Mouse (Mus musculus) MEL (cell line): Measurements from ENCODE around the gene Olfr473. TPM values are rescaled to one million over a fixed set of nuclear protein-coding genes. Genes with fewer than 3 reads are reported as not detected.

Source experiments
- DNase-seq: peaks from one replicate; pipeline ENCODE4 v3.0.0; 2011; ENCODE audit warnings: low read depth, low spot score
- H3K27ac ChIP-seq: 2 replicates; pipeline ENCODE4 v1.5.1; 2012; ENCODE audit warnings: low read depth, mild to moderate bottlenecking, control low read depth, low read length, moderate library complexity; ENCODE audit not compliant: control insufficient read depth
- H3K27me3 ChIP-seq, 2 experiments: fragments of 150-350 bp in 1 of 2; sonication (generic) in 1 of 2; 2 replicates each; pipeline ENCODE4 v1.6.1; 2012; ENCODE audit warnings: low read length in 2 of 2, mild to moderate bottlenecking in 2 of 2, improper control_type of control experiment in 1 of 2, moderate library complexity in 1 of 2; ENCODE audit not compliant: insufficient read depth in 2 of 2, control insufficient read depth in 1 of 2
- H3K36me3 ChIP-seq, 2 experiments: 2 replicates each; pipeline ENCODE4 v1.6.1; 2012 to 2014; ENCODE audit warnings: low read length in 2 of 2, improper control_type of control experiment in 1 of 2, inconsistent platforms in 1 of 2, mild to moderate bottlenecking in 1 of 2; ENCODE audit not compliant: insufficient read depth in 2 of 2, control insufficient read depth in 1 of 2
- H3K4me1 ChIP-seq, 2 experiments: fragments of 150-350 bp in 1 of 2; sonication (generic) in 1 of 2; 2 replicates each; pipeline ENCODE4 v1.6.1; 2012; ENCODE audit warnings: low read length in 2 of 2, improper control_type of control experiment in 1 of 2, mild to moderate bottlenecking in 1 of 2; ENCODE audit not compliant: insufficient read depth in 2 of 2, control insufficient read depth in 1 of 2
- H3K4me3 ChIP-seq, 2 experiments: fragments of 150-350 bp in 1 of 2; sonication (generic) in 1 of 2; 2 replicates each; pipeline ENCODE4 v1.5.1; 2012; ENCODE audit warnings: low read depth in 2 of 2, low read length in 2 of 2, mild to moderate bottlenecking in 2 of 2, moderate library complexity in 2 of 2, control low read depth in 1 of 2, improper control_type of control experiment in 1 of 2; ENCODE audit not compliant: control insufficient read depth in 1 of 2, insufficient read depth in 1 of 2
- H3K79me2 ChIP-seq: 2 replicates; pipeline ENCODE4 v1.6.1; 2012; ENCODE audit warnings: mild to moderate bottlenecking, low read length, moderate library complexity; ENCODE audit not compliant: control insufficient read depth, poor library complexity, insufficient read depth
- H3K9ac ChIP-seq: 2 replicates; pipeline ENCODE4 v1.6.1; 2012; ENCODE audit warnings: low read depth, mild to moderate bottlenecking, control low read depth, low read length, moderate library complexity; ENCODE audit not compliant: control insufficient read depth, poor library complexity, severe bottlenecking
- H3K9me3 ChIP-seq: fragments of 150-350 bp; sonication (generic); replicated peaks from 2 replicates; pipeline ENCODE4 v1.6.1; 2012; ENCODE audit warnings: mild to moderate bottlenecking, low read length, improper control_type of control experiment, moderate library complexity; ENCODE audit not compliant: insufficient read depth
- CTCF ChIP-seq, 3 experiments: IDR thresholded peaks in 2 of 3; conservative IDR thresholded peaks in 1 of 3; 2 replicates each; pipeline ENCODE4 v1.5.1; 2011 to 2012; ENCODE audit warnings: low read length in 3 of 3, low read depth in 2 of 3, mild to moderate bottlenecking in 2 of 3, improper control_type of control experiment in 1 of 3, inconsistent platforms in 1 of 3, mixed read lengths in 1 of 3, moderate library complexity in 1 of 3; ENCODE audit not compliant: control insufficient read depth in 1 of 3, insufficient read depth in 1 of 3, poor library complexity in 1 of 3, severe bottlenecking in 1 of 3
- ETS1 ChIP-seq: IDR thresholded peaks from 2 replicates; pipeline ENCODE4 v1.6.1; 2012; ENCODE audit warnings: low read depth, mild to moderate bottlenecking, inconsistent platforms, low read length, improper control_type of control experiment, moderate library complexity
- MAFK ChIP-seq: IDR thresholded peaks from 2 replicates; pipeline ENCODE4 v1.6.1; 2011; ENCODE audit warnings: low read depth, mild to moderate bottlenecking, low read length, improper control_type of control experiment, borderline replicate concordance
- MAX ChIP-seq: IDR thresholded peaks from 2 replicates; pipeline ENCODE4 v1.6.1; 2011; ENCODE audit warnings: low read length, improper control_type of control experiment
- MXI1 ChIP-seq: IDR thresholded peaks from 2 replicates; pipeline ENCODE4 v1.6.1; 2011; ENCODE audit warnings: mild to moderate bottlenecking, low read depth, low read length, improper control_type of control experiment
- POLR2A ChIP-seq, 2 experiments: IDR thresholded peaks; 2 replicates each; pipeline ENCODE4 v1.6.1; 2011 to 2012; ENCODE audit warnings: low read length in 2 of 2, mild to moderate bottlenecking in 2 of 2, control low read depth in 1 of 2, improper control_type of control experiment in 1 of 2, low read depth in 1 of 2, moderate library complexity in 1 of 2; ENCODE audit not compliant: control insufficient read depth in 1 of 2, insufficient read depth in 1 of 2, poor library complexity in 1 of 2
- POLR2AphosphoS2 ChIP-seq: IDR thresholded peaks from 2 replicates; pipeline ENCODE4 v1.6.1; 2011; ENCODE audit warnings: low read length, improper control_type of control experiment
- RAD21 ChIP-seq: IDR thresholded peaks from 2 replicates; pipeline ENCODE4 v1.6.1; 2011; ENCODE audit warnings: mild to moderate bottlenecking, low read depth, low read length, improper control_type of control experiment
- SIN3A ChIP-seq: IDR thresholded peaks from 2 replicates; pipeline ENCODE4 v1.6.1; 2012; ENCODE audit warnings: low read length, improper control_type of control experiment, inconsistent platforms
- TBP ChIP-seq: IDR thresholded peaks from 2 replicates; pipeline ENCODE4 v1.8.0; 2011; ENCODE audit warnings: low read depth, low read length, improper control_type of control experiment
- UBTF ChIP-seq: IDR thresholded peaks from 2 replicates; pipeline ENCODE4 v1.6.1; 2012; ENCODE audit warnings: low read depth, mild to moderate bottlenecking, inconsistent platforms, low read length, improper control_type of control experiment, moderate library complexity, borderline replicate concordance; ENCODE audit not compliant: insufficient read depth
- ZKSCAN1 ChIP-seq: IDR thresholded peaks from 2 replicates; pipeline ENCODE4 v1.6.1; 2012; ENCODE audit warnings: low read depth, mild to moderate bottlenecking, inconsistent platforms, low read length, improper control_type of control experiment, moderate library complexity
- ZNF384 ChIP-seq: IDR thresholded peaks from 2 replicates; pipeline ENCODE4 v1.6.1; 2012; ENCODE audit warnings: low read depth, mild to moderate bottlenecking, inconsistent platforms, low read length, improper control_type of control experiment
- polyA plus RNA-seq, 2 experiments: library from polyadenylated mRNA; stranded (reverse) in 1 of 2; unstranded in 1 of 2; fragments of >175 nt in 1 of 2; fragments of >200 nt in 1 of 2; gene quantifications; 2 replicates each; pipeline versions ENCODE4 v1.2.1 to v1.2.4; 2012; ENCODE audit warnings: low replicate concordance in 2 of 2, low read depth in 1 of 2; ENCODE audit not compliant: insufficient read length in 2 of 2, insufficient read depth in 1 of 2, missing spikeins in 1 of 2
- total RNA-seq: library from RNA; depleted of rRNA; stranded (reverse); fragments of 300-350 nt; gene quantifications from 2 replicates; pipeline ENCODE4 v1.2.3, GENCODE M21; 2012; rRNA removed

Olfr473 gene
- total and polyA plus RNA-seq, 3 experiments: not detected

DNA sequence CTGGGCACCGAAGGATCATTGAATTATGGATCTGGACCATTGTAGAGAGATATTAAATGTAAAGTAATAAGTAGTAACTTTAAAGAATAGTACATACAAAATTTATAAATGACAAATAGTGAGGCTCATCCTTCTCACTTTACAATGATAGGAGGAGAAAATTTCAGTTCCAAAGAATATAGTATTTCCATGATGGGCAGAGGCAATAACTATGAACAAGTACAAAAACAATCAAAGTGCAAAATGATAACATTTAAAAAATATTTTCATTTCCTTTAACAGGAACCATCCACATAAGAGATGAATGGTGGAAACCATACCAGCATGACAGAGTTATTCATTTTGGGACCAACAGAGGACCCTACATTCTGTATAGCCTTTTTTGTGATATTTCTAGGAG lies 24.1 kb downstream of the Olfr473 start, which contains the start of gene Olfr474:
TSS of gene Olfr474 (plus strand) at position 301 of the 400 bp plus-strand sequence.
- no peak for TF ChIP-seq ZKSCAN1
- Histone ChIP-seq H3K4me1 (no peaks in the 10 kb centered on the region), H3K27ac (no peak within 1 kb of the TSS), H3K36me3 (no peaks in the 10 kb centered on the region), H3K4me3 (no peak within 1 kb of the TSS), H3K9ac (no peak within 1 kb of the TSS), H3K79me2 (no peaks in the 10 kb centered on the region), H3K9me3 (no peaks in the 10 kb centered on the region), H3K27me3 (no peaks in the 10 kb centered on the region)
- no peak for DNase-seq

DNA sequence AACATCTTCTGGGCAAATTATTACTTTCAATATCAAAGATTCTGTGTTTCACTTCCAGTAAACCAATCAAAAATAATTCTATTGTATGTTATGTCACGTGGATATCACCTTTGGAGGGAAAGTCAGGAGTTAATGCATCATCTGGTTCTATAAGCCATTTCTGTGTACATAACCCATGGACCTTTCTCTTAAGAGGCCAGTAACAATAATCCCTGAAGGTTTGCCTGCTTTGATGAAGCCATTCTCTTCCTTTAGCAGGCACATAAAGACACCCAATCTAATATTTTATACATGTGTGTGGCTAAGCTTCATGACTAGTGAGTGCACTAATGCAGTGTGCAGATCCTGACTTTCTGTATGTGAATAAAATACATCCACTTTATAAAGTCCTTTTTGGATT lies 34.3 kb downstream of the Olfr473 start, which contains the start of gene Olfr476:
TSS of gene Olfr476 (plus strand) at position 301 of the 400 bp plus-strand sequence.
- Histone ChIP-seq H3K79me2 (no peaks in the 10 kb centered on the region), H3K4me3 (no peak within 1 kb of the TSS), H3K9me3 (no peaks in the 10 kb centered on the region), H3K4me1 (no peaks in the 10 kb centered on the region), H3K36me3 (no peaks in the 10 kb centered on the region), H3K9ac (no peak within 1 kb of the TSS), H3K27ac (no peak within 1 kb of the TSS), H3K27me3 (no peaks in the 10 kb centered on the region)
- DNase-seq: no peak
- TF ChIP-seq UBTF (no peak), SIN3A (no peak), MAFK (no peak), MAX (no peak), ETS1 (no peak), CTCF (IDR thresholded peaks at IDR 0.05 in 2 of 3, conservative IDR thresholded peaks at IDR 0.05 in 1 of 3; ENCODE audit: control insufficient read depth in 1 of 3, insufficient read depth in 1 of 3, low read depth in 2 of 3, low read length in 3 of 3, poor library complexity in 1 of 3, severe bottlenecking in 1 of 3) (no peak), ZNF384 (no peak), RAD21 (no peak), TBP (no peak), POLR2AphosphoS2 (no peak), MXI1 (no peak), POLR2A (IDR thresholded peaks at IDR 0.05; ENCODE audit: control insufficient read depth in 1 of 2, insufficient read depth in 1 of 2, low read depth in 1 of 2, low read length in 2 of 2, poor library complexity in 1 of 2) (no peak)

Other genes with a start within 250 kb of the Olfr473 start
- gene Cyb5r2, start 172.4 kb upstream of the Olfr473 start, total RNA-seq: not detected in 2 replicates
- not detected for gene Cyb5r2, start 172.4 kb upstream of the Olfr473 start, polyA plus RNA-seq
- gene Ovch2, start 129.2 kb upstream of the Olfr473 start, total RNA-seq: not detected in 2 replicates
- not detected for gene Ovch2, start 129.2 kb upstream of the Olfr473 start, polyA plus RNA-seq
- gene Olfr467, start 118.2 kb upstream of the Olfr473 start, total RNA-seq: not detected in 2 replicates
- gene Olfr467, start 118.2 kb upstream of the Olfr473 start, polyA plus RNA-seq: not detected
- not detected in 2 replicates for gene Olfr469, start 104.9 kb upstream of the Olfr473 start, total RNA-seq
- not detected for gene Olfr469, start 104.9 kb upstream of the Olfr473 start, polyA plus RNA-seq
- not detected in 2 replicates for gene Olfr470, start 83.0 kb upstream of the Olfr473 start, total RNA-seq
- gene Olfr470, start 83.0 kb upstream of the Olfr473 start, polyA plus RNA-seq: not detected
- gene Olfr472, start 32.5 kb upstream of the Olfr473 start, total RNA-seq: not detected in 2 replicates
- under 1 TPM in 1 of 2 experiments, not detected in 1; 0.01 TPM for gene Olfr472, start 32.5 kb upstream of the Olfr473 start, polyA plus RNA-seq
- not detected in 2 replicates for gene Olfr474, start 24.2 kb downstream of the Olfr473 start, total RNA-seq
- not detected for gene Olfr474, start 24.2 kb downstream of the Olfr473 start, polyA plus RNA-seq
- not detected in 2 replicates for gene Olfr476, start 34.4 kb downstream of the Olfr473 start, total RNA-seq
- gene Olfr476, start 34.4 kb downstream of the Olfr473 start, polyA plus RNA-seq: not detected
- gene Olfr477, start 56.2 kb downstream of the Olfr473 start, total RNA-seq: not detected in 2 replicates
- not detected for gene Olfr477, start 56.2 kb downstream of the Olfr473 start, polyA plus RNA-seq
- not detected in 2 replicates for gene Olfr478, start 103.5 kb downstream of the Olfr473 start, total RNA-seq
- gene Olfr478, start 103.5 kb downstream of the Olfr473 start, polyA plus RNA-seq: not detected
- gene Olfr479, start 120.2 kb downstream of the Olfr473 start, total RNA-seq: not detected in 2 replicates
- not detected for gene Olfr479, start 120.2 kb downstream of the Olfr473 start, polyA plus RNA-seq
- not detected in 2 replicates for gene Olfr480, start 136.9 kb downstream of the Olfr473 start, total RNA-seq
- not detected for gene Olfr480, start 136.9 kb downstream of the Olfr473 start, polyA plus RNA-seq
- not detected in 2 replicates for gene Olfr481, start 149.4 kb downstream of the Olfr473 start, total RNA-seq
- not detected for gene Olfr481, start 149.4 kb downstream of the Olfr473 start, polyA plus RNA-seq
- gene Olfr482, start 167.1 kb downstream of the Olfr473 start, total RNA-seq: not detected in 2 replicates
- not detected for gene Olfr482, start 167.1 kb downstream of the Olfr473 start, polyA plus RNA-seq
- not detected in 2 replicates for gene Olfr483, start 170.4 kb downstream of the Olfr473 start, total RNA-seq
- gene Olfr483, start 170.4 kb downstream of the Olfr473 start, polyA plus RNA-seq: not detected
- not detected in 2 replicates for gene Olfr484, start 197.0 kb downstream of the Olfr473 start, total RNA-seq
- gene Olfr484, start 197.0 kb downstream of the Olfr473 start, polyA plus RNA-seq: not detected
- not detected in 2 replicates for gene Olfr485, start 229.4 kb downstream of the Olfr473 start, total RNA-seq
- gene Olfr485, start 229.4 kb downstream of the Olfr473 start, polyA plus RNA-seq: not detected
- gene Olfr486, start 242.3 kb downstream of the Olfr473 start, total RNA-seq: not detected in 2 replicates
- not detected for gene Olfr486, start 242.3 kb downstream of the Olfr473 start, polyA plus RNA-seq